Mouse (Mus musculus) cortical plate, adult 2 months (tissue): ENCODE measurements at regions not wholly inside any gene's neighbourhood (a gene's known extent, or its start where the extent isn't known, plus 50 kb on each side); places are given as distances from the start of the nearest gene placed in this dataset.

Source experiments
- CTCF ChIP-seq: fragments of 200-500 bp; IDR thresholded peaks from 2 replicates; pipeline ENCODE4 v1.5.1; 2011; ENCODE audit warnings: mild to moderate bottlenecking, control low read depth, low read length; ENCODE audit not compliant: insufficient read depth; ENCODE audit errors: extremely low read depth
- POLR2A ChIP-seq: fragments of 200-500 bp; IDR thresholded peaks from 2 replicates; pipeline ENCODE4 v1.6.1; 2011; ENCODE audit warnings: mild to moderate bottlenecking, low read length, control low read depth; ENCODE audit not compliant: insufficient read depth; ENCODE audit errors: extremely low read depth

DNA sequence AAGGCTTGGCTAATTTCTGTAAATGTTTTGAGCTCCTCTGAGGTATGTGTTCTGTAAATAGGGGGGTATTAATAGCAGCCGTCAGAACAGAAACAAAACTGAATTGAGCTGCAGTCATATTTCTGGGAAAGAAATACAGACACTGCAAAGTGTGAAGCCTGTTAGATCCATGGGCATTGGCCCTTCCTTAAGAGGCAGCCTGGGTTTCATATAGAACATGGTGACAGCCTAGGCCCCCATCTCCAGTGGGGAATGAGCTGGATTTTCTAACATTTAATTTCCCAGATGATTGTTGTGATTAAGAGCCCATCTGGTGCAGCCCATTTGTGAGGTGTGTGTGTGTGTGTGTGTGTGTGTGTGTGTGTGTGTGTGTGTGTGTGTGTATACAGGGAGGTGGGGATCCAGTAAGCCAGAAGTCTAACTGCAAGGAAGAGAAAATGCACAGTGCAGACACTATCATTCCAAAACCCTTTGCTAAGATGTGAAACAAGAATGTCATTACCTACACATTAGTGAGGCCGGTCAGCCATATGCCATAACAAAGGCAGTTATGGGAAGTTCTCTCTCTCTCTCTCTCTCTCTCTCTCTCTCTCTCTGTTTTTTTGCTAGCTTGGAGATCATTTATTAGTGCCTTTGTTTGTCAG is 355.7 kb upstream of the Ubash3b start:
- TF ChIP-seq CTCF (no peak), POLR2A (no peak)
